Mouse (Mus musculus): ENCODE measurements around the gene Ociad1.

- TF ChIP-seq CTCF (IDR thresholded peaks at IDR 0.05; ENCODE audit: extremely low read depth, insufficient read length, insufficient replicate concordance, low read depth, low read length), result no peak
- TF ChIP-seq POLR2A (IDR thresholded peaks at IDR 0.05; ENCODE audit: low read depth, low read length), result no peak
Observed at GRCm38 (mm10) chr5:73310401-73310800, 17.8 kb downstream of the Ociad1 start.
